Mouse (Mus musculus): ENCODE data around the gene Gpi1. TPM values are rescaled to one million over a fixed set of nuclear protein-coding genes. Genes with fewer than 3 reads are reported as not detected.

Gene Gpi1
- polyA plus RNA-seq, 1 experiment from 2014 or later, result 149 TPM

GRCm38 (mm10) chr7:34229153-34229552 is 983 bp downstream of the Gpi1 start:
- H3K4me3 ChIP-seq (replicated peaks), result peak overlapping the region; percentile 76
- H3K27ac ChIP-seq (replicated peaks), result peak overlapping the region; percentile 77; the same call in 1 of the 2 replicates
- no peak for ATAC-seq (ENCODE audit: insufficient read depth)
- H3K4me1 ChIP-seq (replicated peaks), result peaks cover 83% of the 10 kb centered on the region
- peak overlapping the region; percentile 96 for H3K4me2 ChIP-seq
- no peaks in the 10 kb centered on the region for H3K27me3 ChIP-seq
- H3K9me3 ChIP-seq (replicated peaks), result no peaks in the 10 kb centered on the region
- peak overlapping the region; percentile 77 for H3K9ac ChIP-seq
- WGBS (ENCODE audit: insufficient replicate concordance), result 12% methylated on average over 5 of the region's 5 CpGs
- peaks cover 34% of the 10 kb centered on the region for H3K36me3 ChIP-seq (replicated peaks)

GRCm38 (mm10) chr7:34228641-34229040 is 1.5 kb downstream of the Gpi1 start:
- Histone ChIP-seq H3K9me3 (replicated peaks) (no peaks in the 10 kb centered on the region), H3K4me2 (peak overlapping the region; percentile 96), H3K27ac (replicated peaks) (0 out of 2 replicates have a peak overlapping the region, but pooled peaks have one; percentile 24), H3K36me3 (replicated peaks) (peaks cover 39% of the 10 kb centered on the region), H3K4me3 (replicated peaks) (peak overlapping the region; percentile 76), H3K9ac (no peak overlapping the region), H3K4me1 (replicated peaks) (peaks cover 78% of the 10 kb centered on the region), H3K27me3 (no peaks in the 10 kb centered on the region)
- 0% methylated on average over 7 of the region's 9 CpGs for WGBS (ENCODE audit: insufficient replicate concordance)
- ATAC-seq (ENCODE audit: insufficient read depth), result no peak

- ATAC-seq (ENCODE audit: insufficient read depth), result no peak
- no peaks in the 10 kb centered on the region for H3K27me3 ChIP-seq
- H3K9me3 ChIP-seq (replicated peaks), result no peaks in the 10 kb centered on the region
- H3K4me3 ChIP-seq (replicated peaks), result peak overlapping the region; percentile 76
- H3K36me3 ChIP-seq (replicated peaks), result peaks cover 57% of the 10 kb centered on the region
- no peak overlapping the region for H3K9ac ChIP-seq
- 81% methylated on average over 12 of the region's 12 CpGs for WGBS (ENCODE audit: insufficient replicate concordance)
- peaks cover 61% of the 10 kb centered on the region for H3K4me1 ChIP-seq (replicated peaks)
- H3K4me2 ChIP-seq, result peak overlapping the region; percentile 96
- peak overlapping the region; percentile 66; the same call in 1 of the 2 replicates for H3K27ac ChIP-seq (replicated peaks)
These were observed 3.3 kb downstream of the Gpi1 start for GRCm38 (mm10) chr7:34226846-34227245.

DNA sequence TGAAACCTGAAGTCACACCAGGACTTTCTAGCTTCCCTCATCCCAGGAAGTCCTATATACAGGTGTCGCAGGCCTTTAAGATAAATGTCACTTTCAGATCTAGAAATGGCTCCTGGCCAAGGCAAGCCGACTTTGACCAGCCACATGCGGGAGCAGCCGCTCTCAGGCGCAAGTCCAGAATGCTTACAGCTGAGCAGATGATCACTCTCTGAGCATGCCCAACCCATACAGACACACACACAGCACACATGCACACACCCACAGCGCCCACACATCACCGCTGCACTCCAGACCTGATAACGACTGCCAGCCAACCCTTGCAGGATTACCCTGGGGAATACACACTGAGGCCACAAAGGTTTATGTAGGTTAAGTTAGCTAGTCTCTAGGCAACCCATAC is 4.0 kb downstream of the Gpi1 start:
- Histone ChIP-seq H3K36me3 (replicated peaks) (peaks cover 64% of the 10 kb centered on the region), H3K4me1 (replicated peaks) (peaks cover 54% of the 10 kb centered on the region), H3K9me3 (replicated peaks) (no peaks in the 10 kb centered on the region), H3K4me3 (replicated peaks) (0 out of 2 replicates have a peak overlapping the region, but pooled peaks have one; percentile 76), H3K27ac (replicated peaks) (peak overlapping the region; percentile 66), H3K4me2 (peak overlapping the region; percentile 96; the same call in 1 of the 2 replicates), H3K27me3 (no peaks in the 10 kb centered on the region), H3K9ac (no peak overlapping the region; the same call in 1 of the 2 replicates)
- ATAC-seq (ENCODE audit: insufficient read depth), result peak; percentile 36; the same call in 1 of the 2 replicates
- 52% methylated on average over 8 of the region's 8 CpGs for WGBS (ENCODE audit: insufficient replicate concordance)

GRCm38 (mm10) chr7:34224308-34224707 is 5.8 kb downstream of the Gpi1 start:
- WGBS (ENCODE audit: insufficient replicate concordance), result 78% methylated on average over 6 of the region's 6 CpGs
- Histone ChIP-seq H3K9me3 (replicated peaks) (no peaks in the 10 kb centered on the region), H3K27me3 (no peaks in the 10 kb centered on the region), H3K27ac (replicated peaks) (no peak overlapping the region), H3K4me2 (no peak overlapping the region), H3K4me3 (replicated peaks) (no peak overlapping the region), H3K36me3 (replicated peaks) (peaks cover 82% of the 10 kb centered on the region), H3K9ac (no peak overlapping the region), H3K4me1 (replicated peaks) (peaks cover 39% of the 10 kb centered on the region)
- no peak for ATAC-seq (ENCODE audit: insufficient read depth)

DNA sequence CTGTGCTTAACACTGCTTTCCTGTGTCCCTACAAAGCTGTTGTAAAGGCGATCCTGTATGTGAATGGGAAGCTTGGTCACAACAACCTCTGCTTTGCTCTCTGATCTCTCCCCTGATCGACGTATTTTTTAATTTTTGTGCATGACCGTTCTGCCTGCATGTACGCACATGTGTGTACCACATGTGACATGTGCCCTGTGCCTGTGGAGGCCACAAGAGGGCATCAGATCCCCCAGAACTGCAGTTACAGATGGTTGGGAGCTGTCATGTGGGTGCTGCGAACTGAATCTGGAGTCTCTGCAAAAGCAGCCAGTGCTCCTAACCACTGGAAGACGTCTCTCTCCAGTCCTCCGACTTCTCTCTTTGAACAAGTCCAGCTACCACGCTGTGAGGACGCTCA is 7.8 kb downstream of the Gpi1 start:
- no peak for ATAC-seq (ENCODE audit: insufficient read depth)
- H3K9ac ChIP-seq, result no peak overlapping the region
- H3K4me1 ChIP-seq (replicated peaks), result peaks cover 19% of the 10 kb centered on the region
- H3K36me3 ChIP-seq (replicated peaks), result peaks cover 98% of the 10 kb centered on the region
- 87% methylated on average over 10 of the region's 10 CpGs for WGBS (ENCODE audit: insufficient replicate concordance)
- no peak overlapping the region for H3K4me3 ChIP-seq (replicated peaks)
- H3K27ac ChIP-seq (replicated peaks), result no peak overlapping the region
- no peak overlapping the region for H3K4me2 ChIP-seq
- H3K27me3 ChIP-seq, result no peaks in the 10 kb centered on the region
- no peaks in the 10 kb centered on the region for H3K9me3 ChIP-seq (replicated peaks)

- no peak overlapping the region for H3K4me2 ChIP-seq
- no peak for ATAC-seq (ENCODE audit: insufficient read depth)
- H3K4me3 ChIP-seq (replicated peaks), result no peak overlapping the region
- no peaks in the 10 kb centered on the region for H3K27me3 ChIP-seq
- H3K9ac ChIP-seq, result no peak overlapping the region
- no peaks in the 10 kb centered on the region for H3K9me3 ChIP-seq (replicated peaks)
- H3K4me1 ChIP-seq (replicated peaks), result peaks cover 13% of the 10 kb centered on the region
- no peak overlapping the region for H3K27ac ChIP-seq (replicated peaks)
- H3K36me3 ChIP-seq (replicated peaks), result peaks cover 98% of the 10 kb centered on the region
- WGBS (ENCODE audit: insufficient replicate concordance), result 82% methylated on average over 9 of the region's 9 CpGs
These were observed 8.4 kb downstream of the Gpi1 start for GRCm38 (mm10) chr7:34221594-34222250.

DNA sequence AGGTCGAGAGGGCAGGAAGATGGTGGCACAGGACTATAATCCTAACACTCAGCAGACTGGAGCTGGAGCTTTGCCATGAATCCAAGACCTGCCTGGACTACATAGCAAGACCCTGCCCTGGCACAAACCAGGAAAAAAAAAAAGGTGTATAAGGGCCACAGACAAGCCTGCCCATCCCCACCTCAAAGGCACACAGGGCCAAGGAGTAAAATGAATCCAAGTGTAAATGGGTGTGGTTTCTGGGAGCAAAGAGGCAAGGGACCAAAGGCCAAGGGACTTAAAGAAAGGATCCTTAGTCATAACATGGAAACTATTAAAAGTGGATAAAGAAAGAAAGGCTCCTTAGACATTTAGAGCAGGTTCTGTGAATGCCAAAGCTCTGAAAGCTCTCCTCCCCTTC is 11.6 kb downstream of the Gpi1 start:
- no peaks in the 10 kb centered on the region for H3K9me3 ChIP-seq (replicated peaks)
- H3K4me2 ChIP-seq, result no peak overlapping the region
- peaks cover 98% of the 10 kb centered on the region for H3K36me3 ChIP-seq (replicated peaks)
- WGBS (ENCODE audit: insufficient replicate concordance), result 59% methylated on average over 1 of the region's 1 CpGs
- H3K27me3 ChIP-seq, result no peaks in the 10 kb centered on the region
- no peak overlapping the region for H3K4me3 ChIP-seq (replicated peaks)
- peaks cover 11% of the 10 kb centered on the region; the same call in 1 of the 2 replicates for H3K4me1 ChIP-seq (replicated peaks)
- no peak overlapping the region for H3K27ac ChIP-seq (replicated peaks)
- ATAC-seq (ENCODE audit: insufficient read depth), result no peak
- no peak overlapping the region for H3K9ac ChIP-seq

DNA sequence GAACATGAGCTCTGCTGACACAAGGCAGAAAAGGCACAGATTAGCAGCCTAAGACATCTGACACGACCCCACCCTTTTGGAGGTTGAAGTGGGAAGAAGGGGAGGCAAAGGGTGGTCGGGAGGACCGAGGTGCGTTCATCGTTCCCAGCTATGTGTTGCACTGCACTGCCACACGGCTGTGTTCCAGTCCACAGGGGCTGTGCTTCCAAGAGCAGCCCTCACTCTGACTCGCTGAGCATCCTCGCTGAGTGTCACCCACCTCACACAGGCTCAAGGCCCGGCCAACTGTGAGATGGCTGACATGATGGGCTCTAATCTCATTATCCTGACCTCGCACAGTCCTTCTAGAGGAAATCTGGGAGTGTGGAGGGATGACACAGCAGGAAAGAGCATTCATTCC is 13.7 kb downstream of the Gpi1 start:
- Histone ChIP-seq H3K36me3 (replicated peaks) (peaks cover 97% of the 10 kb centered on the region), H3K9ac (no peak overlapping the region), H3K9me3 (replicated peaks) (no peaks in the 10 kb centered on the region), H3K27me3 (no peaks in the 10 kb centered on the region), H3K4me1 (replicated peaks) (peaks cover 11% of the 10 kb centered on the region; the same call in 1 of the 2 replicates), H3K4me2 (no peak overlapping the region), H3K27ac (replicated peaks) (no peak overlapping the region), H3K4me3 (replicated peaks) (no peak overlapping the region)
- WGBS (ENCODE audit: insufficient replicate concordance), result 71% methylated on average over 10 of the region's 10 CpGs
- no peak for ATAC-seq (ENCODE audit: insufficient read depth)

DNA sequence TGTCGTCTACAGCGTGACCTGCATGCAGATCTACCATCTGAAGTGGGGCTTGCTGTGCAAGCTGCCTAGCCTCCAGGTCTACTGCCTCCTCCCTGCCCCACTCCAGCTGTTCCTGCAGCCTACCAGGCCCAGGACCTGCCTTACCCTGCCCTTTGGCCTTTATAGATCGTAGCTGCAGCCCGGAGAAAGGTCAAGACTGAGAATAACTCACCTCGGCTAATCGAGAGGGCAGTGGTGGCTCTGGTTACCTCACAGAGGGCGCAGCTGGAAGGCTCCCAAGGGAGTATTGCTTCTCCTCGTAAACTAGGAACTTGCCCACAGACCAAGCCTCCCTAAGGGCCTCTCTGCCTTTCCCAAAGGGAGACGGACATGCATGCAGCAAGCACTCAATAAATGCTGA is 14.7 kb downstream of the Gpi1 start:
- H3K36me3 ChIP-seq (replicated peaks), result peaks cover 97% of the 10 kb centered on the region
- no peak overlapping the region for H3K4me3 ChIP-seq (replicated peaks)
- no peak overlapping the region for H3K4me2 ChIP-seq
- no peak overlapping the region for H3K27ac ChIP-seq (replicated peaks)
- 69% methylated on average over 9 of the region's 9 CpGs for WGBS (ENCODE audit: insufficient replicate concordance)
- no peak for ATAC-seq (ENCODE audit: insufficient read depth)
- H3K9ac ChIP-seq, result no peak overlapping the region
- H3K4me1 ChIP-seq (replicated peaks), result peaks cover 11% of the 10 kb centered on the region; the same call in 1 of the 2 replicates
- no peaks in the 10 kb centered on the region for H3K9me3 ChIP-seq (replicated peaks)
- H3K27me3 ChIP-seq, result no peaks in the 10 kb centered on the region

- no peak for ATAC-seq (ENCODE audit: insufficient read depth)
- Histone ChIP-seq H3K27ac (replicated peaks) (no peak overlapping the region), H3K9ac (no peak overlapping the region), H3K4me1 (replicated peaks) (peaks cover 11% of the 10 kb centered on the region; the same call in 1 of the 2 replicates), H3K36me3 (replicated peaks) (peaks cover 96% of the 10 kb centered on the region), H3K4me2 (no peak overlapping the region), H3K4me3 (replicated peaks) (no peak overlapping the region), H3K9me3 (replicated peaks) (no peaks in the 10 kb centered on the region), H3K27me3 (no peaks in the 10 kb centered on the region)
- WGBS (ENCODE audit: insufficient replicate concordance), result 69% methylated on average over 8 of the region's 8 CpGs
These were observed 15.5 kb downstream of the Gpi1 start for GRCm38 (mm10) chr7:34214644-34215043.

All from liver, embryonic 15.5 days (tissue).